Mouse (Mus musculus) embryonic facial prominence, embryonic 11.5 days (tissue): ENCODE measurements around the gene B3galt1. TPM values are rescaled to one million over a fixed set of nuclear protein-coding genes. Genes with fewer than 3 reads are reported as not detected.

Source experiments
- ATAC-seq: fragments of 200-750 bp; cut with Nextera tagmentation; replicated peaks from 2 replicates; pipeline ENCODE4 v1.8.0; 2017; ENCODE audit warnings: low read depth; ENCODE audit not compliant: insufficient number of reproducible peaks, low FRiP score, low TSS enrichment
- DNase-seq: peaks from one replicate; pipeline ENCODE4 v3.0.0-alpha.2; 2015; ENCODE audit warnings: low spot score
- H3K27ac ChIP-seq: fragments of 300-500 bp; sonication (generic); replicated peaks from 2 replicates; pipeline ENCODE4 v1.5.1; 2014; ENCODE audit warnings: mild to moderate bottlenecking, low read depth, low read length, control low read depth
- H3K27me3 ChIP-seq: fragments of 300-500 bp; sonication (generic); 2 replicates; pipeline ENCODE4 v1.6.1; 2014; ENCODE audit warnings: mild to moderate bottlenecking, low read length, moderate library complexity, mixed read lengths; ENCODE audit not compliant: control insufficient read depth, insufficient read depth
- H3K36me3 ChIP-seq: fragments of 300-500 bp; sonication (generic); replicated peaks from 2 replicates; pipeline ENCODE4 v1.6.1; 2014; ENCODE audit warnings: low read depth, mild to moderate bottlenecking, low read length, moderate library complexity, mixed read lengths; ENCODE audit not compliant: control insufficient read depth, insufficient read depth
- H3K4me1 ChIP-seq: fragments of 300-500 bp; sonication (generic); 2 replicates; pipeline ENCODE4 v1.6.1; 2014; ENCODE audit warnings: low read length, mixed read lengths; ENCODE audit not compliant: control insufficient read depth, insufficient read depth
- H3K4me2 ChIP-seq: fragments of 300-500 bp; sonication (generic); 2 replicates; pipeline ENCODE4 v1.6.1; 2014; ENCODE audit warnings: low read depth, mild to moderate bottlenecking, control low read depth, low read length, moderate library complexity
- H3K4me3 ChIP-seq: fragments of 300-500 bp; sonication (generic); 2 replicates; pipeline ENCODE4 v1.5.1; 2014; ENCODE audit warnings: low read depth, low read length, control low read depth
- H3K9ac ChIP-seq: fragments of 300-500 bp; sonication (generic); replicated peaks from 2 replicates; pipeline ENCODE4 v1.6.1; 2014; ENCODE audit warnings: mild to moderate bottlenecking, control low read depth, low read length
- H3K9me3 ChIP-seq: fragments of 300-500 bp; sonication (generic); replicated peaks from 2 replicates; pipeline ENCODE4 v1.6.1; 2016; ENCODE audit warnings: mild to moderate bottlenecking, low read length, inconsistent platforms, mixed read lengths; ENCODE audit not compliant: control insufficient read depth
- WGBS: fragments of 180-500 bp; shearing (Covaris S2); extraction: QIAGEN DNeasy Blood & Tissue Kit; methylation state at CpG from one replicate; pipeline ENCODE4 v1.1.7; 2014; 5-methylcytosine and 5-hydroxymethylcytosine counted together
- polyA plus RNA-seq: library from polyadenylated mRNA; unstranded; fragments of >200 nt; fragmentation: Nextera tagmentation; extraction: Ambion mirVana; gene quantifications from 2 replicates; pipeline ENCODE4 v1.2.1, GENCODE M21; 2014

The B3galt1 gene
- polyA plus RNA-seq, 1 experiment from 2014 or later: 9.3 TPM

DNA sequence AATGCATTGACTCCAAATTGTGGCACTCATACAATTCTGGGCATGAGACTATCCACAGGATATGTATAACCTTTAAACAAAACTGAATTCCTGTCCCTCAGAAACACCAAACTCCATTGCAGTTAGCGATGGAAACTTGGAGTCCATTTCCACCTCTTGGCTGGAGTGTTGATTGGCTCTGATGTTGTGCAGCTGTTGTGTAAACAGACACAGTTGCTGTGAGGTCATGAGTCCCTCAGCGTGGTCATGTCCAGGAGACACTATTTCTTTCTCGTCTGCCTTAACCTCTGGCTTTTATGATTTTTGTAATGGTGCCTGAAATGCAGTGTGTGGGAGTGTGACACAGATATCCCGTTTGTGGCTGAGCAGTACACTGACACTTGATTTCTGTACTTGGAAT is 262.0 kb downstream of the B3galt1 start:
- 80% methylated on average over 4 of the region's 4 CpGs for WGBS
- Histone ChIP-seq H3K27me3 (no peaks in the 10 kb centered on the region), H3K4me1 (no peaks in the 10 kb centered on the region), H3K9ac (no peak overlapping the region), H3K4me2 (no peak overlapping the region), H3K9me3 (no peaks in the 10 kb centered on the region), H3K4me3 (no peak overlapping the region), H3K36me3 (no peaks in the 10 kb centered on the region), H3K27ac (no peak overlapping the region)
- no peak for DNase-seq
- no peak for ATAC-seq

GRCm38 (mm10) chr2:67829055-67829915 is 263.6 kb downstream of the B3galt1 start:
- Histone ChIP-seq H3K27ac (no peak overlapping the region), H3K27me3 (no peaks in the 10 kb centered on the region), H3K36me3 (no peaks in the 10 kb centered on the region), H3K4me3 (no peak overlapping the region), H3K9me3 (no peaks in the 10 kb centered on the region), H3K9ac (no peak overlapping the region), H3K4me1 (no peaks in the 10 kb centered on the region), H3K4me2 (no peak overlapping the region)
- WGBS: 83% methylated on average over 5 of the region's 5 CpGs
- no peak for ATAC-seq
- DNase-seq: no peak

DNA sequence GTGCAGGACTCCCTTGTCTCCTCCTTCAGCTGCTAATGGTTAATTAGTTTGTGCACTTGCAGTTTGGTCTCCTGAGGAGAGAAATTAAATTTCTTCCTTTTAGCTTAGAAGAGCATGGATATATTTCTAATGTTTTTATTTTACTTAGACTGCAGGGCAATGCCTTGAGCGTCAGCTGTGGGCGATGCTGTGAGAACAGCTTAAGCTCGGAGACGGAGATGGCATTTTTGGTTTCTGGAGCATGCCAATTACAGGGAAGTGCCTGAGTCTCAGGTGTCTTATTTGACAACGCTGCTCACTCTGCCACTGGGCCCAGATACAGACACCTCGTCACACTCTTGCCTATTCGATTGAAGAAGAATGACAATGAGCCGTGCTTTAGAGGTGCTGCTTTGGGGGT is 282.1 kb downstream of the B3galt1 start:
- no peak overlapping the region for H3K4me3 ChIP-seq
- ATAC-seq (no peak), DNase-seq (no peak)
- no peaks in the 10 kb centered on the region for H3K36me3 ChIP-seq
- no peaks in the 10 kb centered on the region for H3K27me3 ChIP-seq
- H3K4me1 ChIP-seq: no peaks in the 10 kb centered on the region
- no peak overlapping the region for H3K4me2 ChIP-seq
- no peak overlapping the region for H3K9ac ChIP-seq
- no peak overlapping the region for H3K27ac ChIP-seq
- no peaks in the 10 kb centered on the region for H3K9me3 ChIP-seq
- WGBS: 86% methylated on average over 8 of the region's 8 CpGs

GRCm38 (mm10) chr2:67850725-67851124 is 285.1 kb downstream of the B3galt1 start:
- Histone ChIP-seq H3K4me1 (no peaks in the 10 kb centered on the region), H3K36me3 (no peaks in the 10 kb centered on the region), H3K9me3 (no peaks in the 10 kb centered on the region), H3K4me3 (no peak overlapping the region), H3K27ac (no peak overlapping the region), H3K4me2 (no peak overlapping the region), H3K9ac (no peak overlapping the region), H3K27me3 (no peaks in the 10 kb centered on the region)
- 89% methylated on average over 3 of the region's 3 CpGs for WGBS
- DNase-seq: no peak
- ATAC-seq: no peak

GRCm38 (mm10) chr2:67858340-67858739 is 292.7 kb downstream of the B3galt1 start:
- 83% methylated on average over 2 of the region's 2 CpGs for WGBS

DNA sequence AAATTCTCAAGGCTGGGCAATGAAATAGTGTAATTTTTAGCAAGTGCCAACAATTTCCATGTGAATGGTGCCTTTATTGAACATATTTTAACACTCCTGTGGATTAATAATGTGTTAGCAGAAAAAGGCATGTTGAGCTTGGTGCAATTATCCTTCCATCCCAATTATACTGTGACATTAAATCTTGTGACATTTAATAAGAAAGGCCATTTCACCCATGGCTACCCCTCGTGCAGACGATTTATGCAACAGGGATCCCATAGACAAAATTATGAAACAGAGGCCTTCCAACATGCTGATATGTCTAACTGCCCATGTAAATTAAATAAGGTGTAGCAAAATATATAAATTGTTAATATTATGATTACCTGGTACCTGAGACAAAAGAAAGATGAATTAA is 293.3 kb downstream of the B3galt1 start:
- Histone ChIP-seq H3K4me3 (no peak overlapping the region), H3K4me1 (no peaks in the 10 kb centered on the region), H3K9ac (no peak overlapping the region), H3K27ac (no peak overlapping the region), H3K4me2 (no peak overlapping the region), H3K27me3 (no peaks in the 10 kb centered on the region), H3K36me3 (no peaks in the 10 kb centered on the region), H3K9me3 (no peaks in the 10 kb centered on the region)
- ATAC-seq (no peak), DNase-seq (no peak)
- 83% methylated on average over 2 of the region's 2 CpGs for WGBS

More at GRCm38 (mm10) chr2:67858340-67858739, 292.7 kb downstream of the B3galt1 start:
- Histone ChIP-seq H3K9me3 (no peaks in the 10 kb centered on the region), H3K27me3 (no peaks in the 10 kb centered on the region), H3K4me3 (no peak overlapping the region), H3K9ac (no peak overlapping the region), H3K4me1 (no peaks in the 10 kb centered on the region), H3K4me2 (no peak overlapping the region), H3K36me3 (no peaks in the 10 kb centered on the region), H3K27ac (no peak overlapping the region)
- no peak for DNase-seq
- ATAC-seq: no peak

- H3K4me1 ChIP-seq: no peaks in the 10 kb centered on the region
- H3K27me3 ChIP-seq: no peaks in the 10 kb centered on the region
- H3K9ac ChIP-seq: no peak overlapping the region
- ATAC-seq (no peak), DNase-seq (no peak)
- no peaks in the 10 kb centered on the region for H3K9me3 ChIP-seq
- H3K27ac ChIP-seq: no peak overlapping the region
- no peak overlapping the region for H3K4me2 ChIP-seq
- WGBS: 51% methylated on average over 3 of the region's 3 CpGs
- H3K4me3 ChIP-seq: no peak overlapping the region
- H3K36me3 ChIP-seq: no peaks in the 10 kb centered on the region
Observed at GRCm38 (mm10) chr2:67873368-67873767, 307.7 kb downstream of the B3galt1 start.

DNA sequence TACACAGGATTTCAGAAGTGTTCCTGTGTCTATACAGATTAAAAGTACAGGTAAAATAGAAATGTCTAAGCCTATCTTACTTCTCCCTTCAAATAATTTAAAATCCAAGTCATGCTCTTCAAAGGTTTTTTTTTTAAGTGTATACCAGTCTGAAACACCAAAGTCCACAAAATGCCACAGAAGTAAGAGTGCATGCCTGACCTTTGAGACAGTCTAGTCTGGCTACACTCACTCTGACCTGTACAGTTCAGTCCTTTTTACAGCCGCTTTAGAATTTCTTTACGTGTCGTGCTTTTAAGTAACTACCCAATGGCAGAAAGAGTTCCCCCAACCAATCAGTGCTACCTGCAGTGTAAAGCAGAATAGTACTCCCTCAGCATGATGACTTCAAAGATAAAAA is 314.2 kb downstream of the B3galt1 start:
- H3K4me1 ChIP-seq: no peaks in the 10 kb centered on the region

More for the DNA sequence above, 314.2 kb downstream of the B3galt1 start:
- Histone ChIP-seq H3K9ac (no peak overlapping the region), H3K27ac (no peak overlapping the region), H3K4me3 (no peak overlapping the region), H3K4me2 (no peak overlapping the region), H3K27me3 (no peaks in the 10 kb centered on the region), H3K9me3 (no peaks in the 10 kb centered on the region), H3K36me3 (no peaks in the 10 kb centered on the region)
- ATAC-seq (no peak), DNase-seq (no peak)
- WGBS: 87% methylated on average over 3 of the region's 3 CpGs
